Mouse (Mus musculus) cerebellum, adult 18-20 months (tissue): ENCODE results near the gene Gpr84.

Experiments used
- DNase-seq, 2 experiments: peaks; one replicate each; pipeline ENCODE4 v3.0.0; 2021

Gene Gpr84

DNA sequence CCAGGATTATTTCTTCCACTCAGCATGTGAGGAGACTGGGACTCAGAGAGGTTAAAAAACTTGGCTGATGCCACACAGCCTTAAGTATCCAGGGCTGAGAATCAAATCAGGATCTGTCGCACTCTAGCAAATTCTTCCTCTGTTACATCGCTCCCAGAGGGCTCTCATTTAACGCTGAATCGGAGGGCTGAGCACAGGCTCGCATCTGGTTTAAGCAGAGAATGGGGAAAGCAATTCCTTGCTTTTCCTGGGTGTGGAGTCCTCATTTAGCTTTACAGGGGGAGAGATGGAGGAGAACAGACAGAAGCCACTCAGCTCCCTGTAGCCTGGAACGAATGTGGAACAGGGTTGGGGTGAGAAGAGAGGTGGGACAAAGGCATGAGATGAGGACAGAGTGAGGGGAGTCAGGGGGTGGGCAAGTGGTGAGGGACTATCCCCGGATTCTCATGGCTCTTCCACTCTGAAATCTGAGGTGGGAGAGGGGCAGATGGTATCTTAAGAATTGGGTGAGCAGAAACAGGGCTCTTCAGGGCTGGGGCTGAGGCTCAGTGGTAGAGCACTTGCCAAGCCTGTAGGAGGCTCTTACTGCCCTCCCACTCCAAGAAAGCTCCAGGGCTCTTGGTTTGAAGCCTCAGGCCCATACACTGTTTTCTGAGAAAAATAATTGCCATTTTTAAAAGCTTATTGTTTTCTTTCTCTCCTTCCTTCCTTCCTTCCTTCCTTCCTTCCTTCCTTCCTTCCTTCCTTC is 25.2 kb upstream of the Gpr84 start:
- DNase-seq = no peak

DNA sequence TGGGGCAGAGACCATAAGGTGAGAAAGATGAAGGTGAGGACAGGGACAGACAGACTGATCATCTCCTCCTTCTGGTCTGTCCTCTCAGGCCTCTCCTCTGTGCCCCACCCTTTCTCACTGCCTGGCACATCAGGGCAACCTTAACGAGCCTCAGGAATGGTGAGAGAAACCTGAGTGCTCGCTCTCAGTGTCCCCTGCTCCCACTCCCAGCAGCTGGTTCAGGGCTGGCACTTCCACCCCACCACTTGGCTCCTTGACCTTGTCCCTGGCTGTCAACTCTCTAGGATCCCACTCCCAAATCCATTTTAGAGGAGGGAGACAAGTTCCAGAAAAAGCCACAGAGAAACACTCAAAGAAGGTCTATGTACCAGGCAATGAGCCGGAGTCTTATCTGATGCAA is 24.6 kb upstream of the Gpr84 start:
- DNase-seq = no peak

DNA sequence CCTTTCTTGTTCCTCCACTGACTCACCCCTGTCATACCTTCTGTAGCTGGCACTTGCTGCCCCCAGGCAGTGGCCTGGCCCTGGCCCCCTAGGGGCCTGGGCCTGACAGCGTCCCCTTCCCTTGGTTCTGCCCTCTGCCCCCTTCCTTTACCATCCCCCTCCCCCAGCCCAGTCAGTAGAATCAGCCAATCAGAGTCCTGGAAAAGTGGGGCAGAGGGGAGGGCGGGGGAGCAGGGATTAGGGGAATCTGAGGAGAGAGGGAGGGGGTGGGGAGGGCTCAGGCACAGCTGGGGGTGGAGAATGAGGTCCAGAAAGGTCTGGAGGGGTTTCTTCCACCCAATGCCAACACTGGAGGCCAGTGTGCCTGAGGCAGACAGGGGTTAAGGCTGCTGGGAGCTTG is 23.8 kb upstream of the Gpr84 start:
- no peak for DNase-seq

DNA sequence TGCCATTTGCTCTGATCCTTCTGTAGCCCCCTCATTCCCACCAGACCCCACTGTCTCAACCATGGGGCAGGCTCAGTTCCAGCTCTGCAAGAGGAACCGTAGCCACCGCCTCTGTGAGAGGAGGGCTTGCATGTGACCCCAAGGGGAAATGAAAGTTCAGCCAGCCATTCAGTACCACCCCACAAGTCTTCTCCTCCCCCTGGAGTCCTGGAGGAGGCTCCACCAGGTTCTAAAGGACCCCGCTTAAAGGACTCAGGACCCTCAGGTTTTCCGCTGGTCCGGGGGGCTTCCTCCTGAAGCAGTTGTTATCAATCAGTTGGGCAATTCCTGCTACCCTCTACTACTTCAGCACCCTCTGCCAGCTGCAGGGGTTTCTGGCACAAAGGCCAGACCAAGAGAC is 23.3 kb upstream of the Gpr84 start:
- no peak for DNase-seq

DNA sequence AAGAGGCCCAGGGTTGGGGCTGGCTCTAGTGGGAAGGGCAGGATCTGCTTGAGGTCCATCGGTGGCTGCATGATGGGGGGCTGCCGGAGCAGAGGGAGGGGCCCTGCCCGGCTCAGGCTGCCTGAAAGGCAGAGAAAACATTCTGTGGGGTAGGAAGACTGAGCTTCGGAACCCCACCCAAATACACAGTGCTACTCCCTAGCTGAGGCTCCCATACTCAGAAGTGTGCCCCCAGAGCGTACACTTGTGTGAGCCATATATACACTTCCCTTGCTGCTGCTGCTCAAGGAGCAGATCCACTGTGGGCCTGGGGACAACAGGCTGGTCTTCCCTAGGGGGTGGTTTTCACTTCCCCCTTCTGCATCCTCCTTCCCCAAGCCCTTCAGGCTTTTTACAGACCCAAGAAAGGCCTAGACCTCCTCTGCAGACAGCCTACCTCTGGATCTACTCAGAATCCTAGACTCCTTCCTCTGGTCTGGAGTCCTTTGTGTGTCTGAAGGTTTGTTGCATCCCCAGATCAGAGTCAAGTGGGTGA is 22.7 kb upstream of the Gpr84 start:
- no peak for DNase-seq

DNA sequence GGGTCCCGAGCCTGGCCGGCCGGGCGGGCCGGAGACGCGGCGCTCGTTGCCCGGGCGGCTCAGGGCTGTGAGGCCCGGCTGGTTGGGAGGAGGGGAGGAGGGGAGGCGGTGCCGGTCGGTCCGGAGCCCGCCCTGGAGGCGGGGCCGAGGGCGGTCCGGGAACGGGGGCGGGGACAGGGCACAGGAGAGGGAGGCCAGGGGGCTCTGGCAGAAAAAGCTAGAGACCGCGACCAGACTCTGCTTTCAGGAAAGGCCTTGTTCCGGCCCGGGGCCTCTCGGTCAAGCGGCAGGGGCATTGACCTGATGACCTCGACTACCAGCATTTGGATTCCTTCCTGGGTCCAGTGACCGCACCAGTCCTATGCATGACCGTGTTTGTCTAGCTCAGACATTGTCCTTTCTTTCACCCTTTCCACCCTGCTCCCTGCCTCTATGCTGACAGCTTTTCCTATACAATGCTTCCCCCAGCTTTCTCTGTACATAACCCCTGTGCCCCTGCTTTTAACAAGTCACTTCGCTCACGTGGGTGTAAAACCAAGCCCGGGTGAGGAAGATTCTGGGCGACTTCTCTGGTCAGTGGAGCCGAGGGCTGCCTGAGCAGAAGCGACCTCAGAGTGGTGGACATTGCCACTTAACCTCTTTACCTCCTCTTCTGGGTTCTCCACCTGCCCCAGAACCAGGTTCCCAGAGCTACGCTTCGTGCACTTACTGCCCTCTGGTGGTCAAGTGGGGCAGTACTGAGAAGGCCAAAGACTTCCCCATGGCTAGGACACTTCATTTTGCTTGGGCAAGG is 13.2 kb upstream of the Gpr84 start:
- DNase-seq = peak; percentile 90 to 92

DNA sequence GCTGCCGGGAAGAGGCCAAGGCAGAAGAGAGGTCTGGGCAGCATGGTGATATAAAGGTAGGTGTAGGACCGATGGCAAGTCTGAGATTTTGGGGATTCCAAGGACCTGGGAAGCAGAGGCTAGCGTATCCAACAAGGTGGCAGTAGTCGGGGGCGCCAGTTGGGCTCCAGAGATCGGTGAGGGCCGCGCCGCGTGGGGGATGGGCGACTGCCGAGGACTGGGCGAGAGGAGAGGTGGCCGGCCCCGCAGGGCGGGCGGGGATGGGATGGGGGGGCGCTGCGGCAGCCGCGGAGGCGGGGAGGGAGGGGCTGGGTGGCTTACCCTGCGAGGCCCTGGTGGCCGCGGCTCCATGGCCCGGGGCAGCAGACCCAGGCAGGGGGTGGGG is 12.7 kb upstream of the Gpr84 start:
- DNase-seq = peak; percentile 68 to 78

DNA sequence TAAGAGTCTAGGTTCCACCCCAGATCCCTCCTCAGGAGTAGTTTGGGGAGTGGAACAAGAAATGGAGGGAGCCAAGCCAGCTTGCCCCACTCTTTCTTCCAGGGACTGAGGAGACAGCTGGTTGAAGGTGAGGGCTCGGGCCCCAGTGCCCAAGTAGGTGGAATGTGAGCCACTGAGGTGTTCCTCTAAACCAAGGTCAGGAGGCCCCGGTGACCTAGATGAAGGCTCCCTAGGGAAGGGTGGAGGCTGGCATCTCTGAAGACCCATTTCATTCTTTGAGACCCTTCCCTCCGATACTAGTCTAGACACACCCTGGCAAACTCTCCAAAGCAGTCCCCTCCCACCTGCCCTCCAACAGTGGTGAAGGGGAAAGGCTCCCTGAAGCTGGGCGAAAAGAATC is 12.0 kb upstream of the Gpr84 start:
- no peak for DNase-seq

DNA sequence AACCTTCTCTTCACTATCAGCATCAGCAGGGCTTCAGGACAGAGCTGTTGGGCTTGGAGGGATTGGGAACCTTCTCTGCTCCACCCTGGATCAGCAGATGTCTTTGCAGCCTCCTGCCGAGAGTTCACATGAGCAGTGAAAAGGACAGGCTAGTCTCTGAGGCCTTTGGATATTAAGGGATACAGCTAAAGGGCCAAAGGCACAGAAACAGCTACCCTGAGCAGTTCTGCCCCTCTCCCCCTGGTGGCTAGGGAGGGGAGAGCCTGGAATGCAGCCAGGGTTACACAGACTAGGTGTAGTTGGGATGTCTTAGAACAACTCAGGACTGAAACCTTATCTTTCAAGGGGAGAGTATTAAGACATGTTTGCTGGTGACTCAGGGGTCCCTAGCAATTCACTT is 10.7 kb upstream of the Gpr84 start:
- DNase-seq = peak; percentile 41 to 60

DNA sequence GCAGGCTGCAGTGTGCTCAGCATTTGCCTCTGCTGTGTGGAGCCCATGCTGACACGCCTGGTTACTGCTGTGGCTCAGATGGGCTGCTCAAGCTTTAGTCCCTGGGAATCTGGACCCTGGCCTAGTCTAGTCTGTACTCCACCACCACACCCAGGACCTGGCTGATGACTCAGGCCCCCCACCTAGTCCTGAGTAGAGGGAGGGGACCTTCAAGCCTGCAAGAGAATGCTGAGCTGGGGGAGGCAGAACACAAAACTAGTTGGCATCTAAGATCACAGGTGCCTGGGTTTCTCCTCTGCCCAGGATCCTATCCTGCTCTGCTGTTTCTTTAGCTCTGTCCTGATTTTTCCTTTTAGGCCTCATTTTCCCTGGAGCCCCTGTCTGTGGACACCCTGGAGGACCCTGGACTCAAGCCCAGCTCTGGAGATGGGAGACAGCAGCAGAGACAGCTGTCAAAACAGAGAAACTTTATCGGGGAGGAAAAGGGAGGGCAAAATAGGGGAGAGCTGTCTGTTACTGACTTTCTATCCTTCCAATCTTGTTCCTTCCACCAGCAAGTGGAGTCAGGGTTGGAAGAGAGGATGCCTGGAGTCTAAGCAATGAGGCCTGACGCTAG is 7.9 kb upstream of the Gpr84 start:
- no peak for DNase-seq

DNA sequence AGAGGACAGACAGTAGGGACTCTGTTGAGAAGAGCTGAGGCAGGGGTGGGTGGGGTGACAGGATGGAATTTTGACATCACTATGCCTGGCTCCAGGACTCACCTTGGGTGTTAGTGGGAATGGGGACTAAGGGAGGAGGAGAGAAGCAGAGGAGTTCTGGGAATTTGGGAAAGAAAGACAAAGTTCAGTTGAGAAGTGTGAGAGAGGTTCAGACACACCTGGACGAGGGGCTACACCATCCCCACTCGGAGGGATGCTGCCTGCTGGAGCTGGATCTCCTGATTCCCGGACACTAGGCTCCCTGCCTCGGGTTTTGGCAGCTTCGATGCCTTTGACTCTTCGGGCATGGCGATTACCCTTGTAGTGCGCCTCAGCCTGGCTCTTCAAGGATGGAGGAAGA is 7.3 kb upstream of the Gpr84 start:
- no peak for DNase-seq

DNA sequence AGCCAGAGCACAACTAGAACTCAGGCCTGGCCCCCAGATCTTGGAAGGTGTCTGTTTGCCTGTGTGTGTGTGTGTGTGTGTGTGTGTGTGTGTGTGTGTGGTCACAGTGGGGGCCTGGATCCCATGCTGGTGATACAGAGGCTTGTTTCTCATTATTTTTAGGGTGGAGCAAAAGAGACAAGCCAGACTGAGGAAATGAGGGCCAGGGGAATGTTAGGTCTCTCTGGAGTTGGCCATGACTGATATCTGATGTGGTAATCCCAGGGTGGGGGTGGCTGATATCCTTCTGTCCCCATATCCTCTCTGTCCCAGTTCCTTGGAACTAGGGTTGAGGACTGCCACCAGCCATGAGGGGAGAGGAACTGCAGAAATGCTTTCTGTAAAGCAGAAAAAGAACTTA is 6.7 kb upstream of the Gpr84 start:
- no peak for DNase-seq

DNA sequence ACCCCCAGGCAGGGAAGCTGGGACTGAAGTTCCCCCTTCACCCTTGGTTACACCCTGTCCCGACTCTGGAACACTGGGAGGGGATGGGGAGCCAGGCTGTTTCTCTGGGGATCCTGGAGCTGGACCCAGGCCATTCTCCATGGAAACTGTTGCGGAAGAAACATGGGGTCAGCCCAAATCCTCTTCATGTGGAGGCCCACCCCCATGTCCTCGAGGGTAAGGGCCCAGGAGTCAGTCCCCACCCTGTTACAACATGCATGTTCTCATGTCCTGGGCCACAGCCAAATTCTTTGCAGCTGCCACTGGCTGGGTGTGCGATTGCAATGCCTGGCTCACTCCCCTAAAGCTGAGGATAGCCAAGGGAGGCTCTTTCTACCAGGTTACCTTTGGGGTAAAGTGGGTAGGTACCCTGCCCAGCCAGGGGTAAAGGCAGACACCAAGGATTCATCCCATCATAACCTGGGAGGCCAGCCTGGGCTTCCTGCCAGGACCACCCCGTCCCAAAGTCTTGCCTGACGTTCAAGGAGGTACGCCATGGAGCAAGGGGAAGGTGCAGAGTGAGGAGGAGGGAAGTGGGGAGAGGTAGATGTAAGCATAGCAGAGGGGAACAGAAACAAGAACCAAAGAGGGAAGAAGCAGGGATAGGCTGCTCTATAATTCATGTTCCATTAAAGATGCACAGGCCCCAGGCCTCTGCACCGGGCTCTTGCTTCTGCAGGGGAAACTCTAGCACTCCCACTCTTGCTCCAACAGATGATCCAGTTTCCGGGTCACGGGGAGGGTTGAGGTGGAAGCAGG is 5.8 kb upstream of the Gpr84 start:
- no peak for DNase-seq

DNA sequence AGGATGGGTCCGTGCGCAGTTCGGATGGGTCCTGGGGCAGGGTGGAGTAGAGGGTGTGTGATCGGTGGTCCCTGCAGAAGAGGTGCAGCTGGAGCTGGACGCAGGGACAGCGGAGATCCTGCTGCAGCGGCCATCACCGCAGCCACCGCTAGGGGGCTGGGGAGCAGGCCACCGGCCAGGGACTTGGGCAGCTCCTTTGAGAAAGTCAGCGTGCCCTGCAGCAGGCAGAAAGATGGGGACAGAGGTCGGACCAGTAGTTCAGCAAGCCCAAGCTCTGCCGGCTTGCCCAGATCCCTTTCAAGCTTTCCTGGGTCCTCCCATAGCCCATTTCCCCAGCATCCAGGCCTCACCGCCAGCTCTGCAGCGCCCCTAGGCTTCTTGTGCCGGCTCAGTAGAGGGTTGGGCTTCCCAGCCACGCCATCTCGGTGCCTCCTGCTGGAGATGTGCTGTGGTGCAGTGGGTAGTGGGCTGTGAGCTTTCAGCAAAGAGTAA is 4.6 kb upstream of the Gpr84 start:
- DNase-seq = peak; percentile 65 to 80

DNA sequence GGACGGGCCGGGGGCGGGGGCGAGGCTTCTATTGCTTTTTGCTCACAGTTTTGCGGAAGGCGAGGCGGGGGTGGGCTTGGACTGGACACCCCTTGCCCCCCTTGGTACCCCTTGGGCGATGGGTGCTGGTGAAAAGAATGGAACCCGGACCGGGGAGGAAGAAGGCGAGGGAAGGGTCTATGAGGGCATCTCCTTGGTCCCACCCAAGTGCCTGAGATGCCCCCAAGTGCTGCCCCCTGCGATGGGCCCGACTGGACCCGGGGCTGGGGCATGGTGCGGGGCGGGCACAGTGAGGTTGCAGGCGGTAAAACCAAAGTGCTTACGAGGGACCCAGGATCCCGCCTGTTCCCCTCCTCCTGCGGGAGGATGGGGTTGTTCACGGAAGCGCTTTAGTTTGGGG is 3.8 kb upstream of the Gpr84 start:
- no peak for DNase-seq

DNA sequence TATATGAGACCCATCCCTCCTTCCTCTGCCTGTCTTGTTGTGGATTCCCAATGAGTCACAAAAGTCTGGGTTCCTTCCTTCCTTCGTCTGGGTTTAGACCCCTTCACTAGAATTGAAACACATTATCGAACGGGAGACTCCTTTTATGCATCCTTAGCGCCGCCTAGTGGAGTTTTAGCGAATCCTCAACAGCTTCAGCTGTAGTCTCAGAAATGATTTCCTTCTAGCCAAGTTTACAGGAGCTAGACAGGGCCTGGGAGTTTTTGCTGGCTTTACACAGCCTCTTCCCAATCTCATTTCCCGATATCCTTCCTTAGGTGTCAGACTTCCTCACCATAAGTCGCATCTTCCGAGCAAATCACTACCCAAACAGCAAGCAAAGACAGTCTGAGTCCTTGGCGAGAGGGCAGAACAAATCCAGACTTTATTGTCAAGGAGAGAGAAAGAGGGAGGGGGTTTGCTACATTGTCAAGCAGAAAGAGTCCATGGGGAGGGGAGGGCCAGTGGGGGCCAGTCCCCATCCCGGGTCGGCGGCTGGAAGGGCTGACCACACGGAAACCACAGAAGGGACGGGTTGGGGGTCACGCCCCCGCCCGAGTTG is 3.2 kb upstream of the Gpr84 start:
- peak; percentile 58 to 64 for DNase-seq

DNA sequence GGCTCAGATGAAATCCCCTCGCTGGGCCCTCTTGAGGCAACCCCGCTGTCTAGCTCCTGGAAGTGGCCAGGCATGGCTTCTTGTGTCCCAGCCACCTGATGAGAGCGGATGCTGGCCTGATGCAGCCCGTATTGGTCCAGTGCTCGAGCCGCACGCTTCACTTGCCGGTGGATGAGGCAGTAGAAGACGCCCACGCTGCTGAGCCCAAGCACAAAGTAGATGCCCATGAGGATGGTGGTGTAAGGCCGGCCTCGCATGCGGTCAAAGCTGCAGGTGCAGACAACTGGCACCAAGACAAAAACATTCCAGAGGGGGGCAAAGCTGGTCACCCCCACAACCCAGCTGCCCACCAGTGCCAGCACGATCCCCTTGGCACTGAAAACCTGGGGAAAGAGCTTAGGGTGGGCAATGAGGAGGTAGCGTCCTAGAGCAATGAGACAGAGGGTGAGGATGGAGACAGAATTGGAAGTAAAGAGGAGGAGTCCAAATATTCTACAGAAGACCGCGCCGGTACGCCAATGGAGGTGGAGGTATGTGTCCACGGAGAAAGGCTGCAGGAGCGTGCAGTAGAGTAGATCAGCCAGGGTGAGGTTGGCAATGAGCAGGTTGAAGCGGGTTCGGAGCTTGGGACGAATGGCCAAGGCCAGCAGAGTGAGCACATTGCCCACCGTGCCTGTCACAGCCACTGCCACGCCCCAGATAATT is 1.4 kb downstream of the Gpr84 start:
- DNase-seq = no peak

DNA sequence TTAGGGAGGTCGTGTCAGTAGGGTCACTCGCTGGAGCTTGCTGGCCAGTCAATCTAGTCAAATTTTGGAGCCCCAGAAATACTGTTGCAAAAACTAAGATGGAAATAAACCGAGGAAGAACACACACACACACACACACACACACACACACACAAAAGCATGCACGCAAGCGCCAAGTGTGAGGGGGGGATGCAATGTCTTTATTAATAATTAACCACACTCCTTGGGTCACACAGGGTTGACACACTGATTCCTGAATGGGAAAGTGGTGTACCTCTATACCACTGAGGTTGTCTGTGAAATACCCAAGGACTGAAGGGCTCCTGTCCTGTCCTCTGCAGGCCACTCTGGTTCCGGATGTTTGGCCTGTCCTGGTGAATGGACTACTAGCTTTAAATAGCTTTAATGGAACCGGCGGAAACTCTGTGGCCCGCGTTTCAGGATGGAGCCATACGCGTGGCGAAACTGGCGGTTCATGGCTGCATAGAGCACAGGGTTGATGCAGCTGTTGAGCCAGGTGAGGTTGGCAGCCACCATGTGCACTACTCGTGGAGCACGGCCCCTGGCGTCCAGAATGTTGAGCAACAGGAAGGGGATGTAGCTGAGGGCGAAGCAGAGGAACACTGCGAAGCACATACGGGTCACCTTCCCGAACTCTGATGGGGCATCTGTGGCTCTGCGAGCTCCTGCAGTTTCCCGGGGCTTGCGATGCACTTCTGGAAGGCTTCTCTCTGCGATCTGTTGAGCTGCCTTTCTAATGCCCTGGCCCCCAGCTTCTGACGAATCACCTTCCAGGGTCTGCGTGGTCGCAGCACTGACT is 2.1 kb downstream of the Gpr84 start:
- no peak for DNase-seq

DNA sequence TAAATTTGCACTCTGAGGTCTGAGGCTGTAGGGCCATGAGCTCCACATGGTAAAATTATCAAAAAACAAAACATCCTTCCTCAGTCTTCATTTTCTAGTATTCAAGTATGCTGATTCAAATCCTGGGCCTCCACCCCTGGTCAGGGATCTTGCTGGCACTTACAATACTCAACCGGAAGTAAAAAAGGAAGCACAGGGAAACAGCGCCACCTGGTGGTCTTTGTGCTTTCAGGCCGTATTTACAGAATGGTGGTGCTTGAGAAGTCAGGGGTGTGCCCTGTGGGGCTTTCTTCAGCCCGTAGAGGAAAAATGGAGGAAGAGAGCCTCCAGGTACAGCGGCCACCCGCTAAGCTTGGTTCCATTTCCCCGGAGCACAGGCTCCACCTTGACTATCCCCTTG is 3.3 kb downstream of the Gpr84 start:
- peak; percentile 84 to 92 for DNase-seq

DNA sequence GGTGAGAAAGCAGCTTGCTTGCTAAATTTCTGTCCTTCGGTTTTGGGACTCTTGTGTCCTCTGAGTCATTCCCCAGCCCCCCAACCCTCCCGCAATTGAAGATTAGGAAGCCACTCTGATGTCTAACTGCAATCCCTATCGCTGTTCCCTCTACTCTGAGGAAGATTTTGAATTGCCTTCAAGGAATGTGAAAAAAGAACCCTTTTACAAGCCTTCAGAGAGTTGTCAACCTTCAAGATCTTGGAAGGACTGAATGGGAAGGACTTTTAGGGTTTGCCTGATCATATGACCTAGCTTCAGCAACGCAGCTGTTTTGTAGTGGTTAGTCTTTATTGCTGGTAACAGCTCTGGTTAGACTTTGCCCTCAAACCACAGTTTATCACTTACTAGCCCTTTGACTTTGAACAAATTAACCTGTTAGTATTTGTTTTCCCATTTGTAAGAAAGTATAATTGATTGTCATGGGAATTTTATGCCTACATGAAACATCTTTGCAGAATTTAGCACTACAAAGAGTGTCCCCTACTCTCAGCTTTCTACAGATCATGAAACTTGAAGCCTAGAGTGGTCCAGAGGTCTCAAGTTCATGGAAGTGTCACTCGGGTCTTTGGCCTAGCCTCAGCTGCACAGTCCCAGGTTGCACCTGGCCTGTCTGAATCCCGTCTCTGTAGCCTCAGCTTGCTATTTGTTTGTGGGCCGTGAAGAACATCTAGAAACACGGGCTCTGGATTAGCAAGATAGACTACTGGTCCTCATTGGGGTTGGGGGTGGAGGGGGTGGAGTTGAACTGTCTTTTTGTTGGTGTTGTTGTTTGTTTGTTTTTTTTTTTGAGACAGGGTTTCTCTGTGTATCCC is 4.4 kb downstream of the Gpr84 start:
- DNase-seq = no peak
